Mouse (Mus musculus) CH12.LX (cell line): ENCODE results near the gene Prkar1b. TPM values are rescaled to one million over a fixed set of nuclear protein-coding genes. Genes with fewer than 3 reads are reported as not detected.

ENCODE experiments used
- DNase-seq: peaks from one replicate; pipeline ENCODE4 v3.0.0-alpha.2; 2013; ENCODE audit errors: extremely low read depth
- H3K27ac ChIP-seq: 2 replicates; pipeline ENCODE4 v1.5.1; 2012; ENCODE audit warnings: low read depth, mild to moderate bottlenecking, control low read depth, moderate library complexity; ENCODE audit not compliant: insufficient read depth
- H3K27me3 ChIP-seq: replicated peaks from 2 replicates; pipeline ENCODE3; 2012; ENCODE audit warnings: inconsistent platforms
- H3K36me3 ChIP-seq, 2 experiments: replicated peaks in 1 of 2; 2 replicates each; pipeline versions ENCODE3 to v1.6.1; 2012; ENCODE audit warnings: inconsistent platforms in 1 of 2, low read length in 1 of 2, mild to moderate bottlenecking in 1 of 2, mixed read lengths in 1 of 2, moderate library complexity in 1 of 2; ENCODE audit not compliant: control insufficient read depth in 1 of 2, insufficient read depth in 1 of 2
- H3K4me1 ChIP-seq, 2 experiments: 2 replicates each; pipeline ENCODE4 v1.6.1; 2012; ENCODE audit warnings: inconsistent platforms in 1 of 2, moderate library complexity in 1 of 2; ENCODE audit not compliant: insufficient read depth in 2 of 2, control insufficient read depth in 1 of 2
- H3K4me2 ChIP-seq: 2 replicates; pipeline ENCODE4 v1.6.1; 2012; ENCODE audit warnings: low read depth, mild to moderate bottlenecking, control low read depth; ENCODE audit not compliant: poor library complexity, insufficient read depth, severe bottlenecking
- H3K4me3 ChIP-seq, 3 experiments: fragments of 150-350 bp in 1 of 3; sonication (generic) in 1 of 3; replicated peaks in 1 of 3; 2 replicates each; pipeline versions ENCODE3 to v1.5.1; 2011 to 2012; ENCODE audit warnings: low read depth in 2 of 3, low read length in 2 of 3, mild to moderate bottlenecking in 2 of 3, moderate library complexity in 2 of 3, control low read depth in 1 of 3, improper control_type of control experiment in 1 of 3, inconsistent platforms in 1 of 3, mixed read lengths in 1 of 3; ENCODE audit not compliant: poor library complexity in 1 of 3
- H3K79me2 ChIP-seq: replicated peaks from 2 replicates; pipeline ENCODE4 v1.6.1; 2012; ENCODE audit warnings: mild to moderate bottlenecking, moderate library complexity; ENCODE audit not compliant: control insufficient read depth, poor library complexity, insufficient read depth, severe bottlenecking; ENCODE audit errors: extremely low read depth
- H3K9ac ChIP-seq: 2 replicates; pipeline ENCODE4 v1.6.1; 2012; ENCODE audit warnings: low read depth, mild to moderate bottlenecking, control low read depth, moderate library complexity; ENCODE audit not compliant: insufficient read depth
- H3K9me3 ChIP-seq: replicated peaks from 2 replicates; pipeline ENCODE3; 2012; ENCODE audit warnings: low read length, inconsistent platforms, mixed read lengths
- BHLHE40 ChIP-seq: IDR thresholded peaks from 2 replicates; pipeline ENCODE4 v1.6.1; 2011; ENCODE audit warnings: mild to moderate bottlenecking, low read depth, low read length, improper control_type of control experiment
- CHD1 ChIP-seq: IDR thresholded peaks from 2 replicates; pipeline ENCODE4 v1.6.1; 2012; ENCODE audit warnings: low read depth, low read length, improper control_type of control experiment, inconsistent platforms
- CHD2 ChIP-seq: IDR thresholded peaks from 2 replicates; pipeline ENCODE4 v1.6.1; 2011; ENCODE audit warnings: low read length, improper control_type of control experiment
- CTCF ChIP-seq, 2 experiments: IDR thresholded peaks in 1 of 2; conservative IDR thresholded peaks in 1 of 2; 2 replicates each; pipeline ENCODE4 v1.5.1; 2011 to 2012; ENCODE audit warnings: low read depth in 2 of 2, low read length in 2 of 2, improper control_type of control experiment in 1 of 2, inconsistent platforms in 1 of 2, mild to moderate bottlenecking in 1 of 2, moderate library complexity in 1 of 2
- E2F4 ChIP-seq: IDR thresholded peaks from 2 replicates; pipeline ENCODE4 v1.6.1; 2011; ENCODE audit warnings: low read depth, low read length, improper control_type of control experiment; ENCODE audit not compliant: insufficient replicate concordance
- ETS1 ChIP-seq: conservative IDR thresholded peaks from 2 replicates; pipeline ENCODE4 v1.6.1; 2012; ENCODE audit warnings: low read depth, mild to moderate bottlenecking, inconsistent platforms, low read length, improper control_type of control experiment, moderate library complexity
- GABPA ChIP-seq: IDR thresholded peaks from 2 replicates; pipeline ENCODE4 v1.6.1; 2012; ENCODE audit warnings: low read depth, low read length, improper control_type of control experiment, inconsistent platforms; ENCODE audit not compliant: insufficient replicate concordance
- IRF4 ChIP-seq: IDR thresholded peaks from 2 replicates; pipeline ENCODE4 v1.6.1; 2014; ENCODE audit warnings: low read depth, mild to moderate bottlenecking, inconsistent platforms, low read length, improper control_type of control experiment
- JUN ChIP-seq: IDR thresholded peaks from 2 replicates; pipeline ENCODE4 v1.6.1; 2011; ENCODE audit warnings: low read depth, mild to moderate bottlenecking, low read length, improper control_type of control experiment, moderate library complexity; ENCODE audit not compliant: insufficient read depth
- JUND ChIP-seq: conservative IDR thresholded peaks from 2 replicates; pipeline ENCODE4 v1.6.1; 2011; ENCODE audit warnings: low read depth, low read length, improper control_type of control experiment
- MAZ ChIP-seq: IDR thresholded peaks from 2 replicates; pipeline ENCODE4 v1.6.1; 2012; ENCODE audit warnings: low read depth, mild to moderate bottlenecking, inconsistent platforms, low read length, improper control_type of control experiment, moderate library complexity
- MXI1 ChIP-seq: IDR thresholded peaks from 2 replicates; pipeline ENCODE4 v1.6.1; 2011; ENCODE audit warnings: mild to moderate bottlenecking, low read depth, low read length, improper control_type of control experiment
- MYC ChIP-seq: IDR thresholded peaks from 2 replicates; pipeline ENCODE4 v1.6.1; 2011; ENCODE audit warnings: low read depth, mild to moderate bottlenecking, improper control_type of control experiment, low read length
- NELFE ChIP-seq: IDR thresholded peaks from 2 replicates; pipeline ENCODE4 v1.6.1; 2011; ENCODE audit warnings: low read depth, low read length, improper control_type of control experiment
- NRF1 ChIP-seq: IDR thresholded peaks from 2 replicates; pipeline ENCODE4 v1.6.1; 2014; ENCODE audit warnings: low read depth, mild to moderate bottlenecking, inconsistent platforms, low read length, improper control_type of control experiment, moderate library complexity
- PAX5 ChIP-seq: IDR thresholded peaks from 2 replicates; pipeline ENCODE4 v1.6.1; 2012; ENCODE audit warnings: low read length, inconsistent platforms, mixed read lengths
- POLR2A ChIP-seq: IDR thresholded peaks from 2 replicates; pipeline ENCODE4 v1.6.1; 2011; ENCODE audit warnings: low read depth, mild to moderate bottlenecking, improper control_type of control experiment, low read length
- RAD21 ChIP-seq: IDR thresholded peaks from 2 replicates; pipeline ENCODE4 v1.6.1; 2011; ENCODE audit warnings: low read depth, mild to moderate bottlenecking, low read length, improper control_type of control experiment, moderate library complexity
- RCOR1 ChIP-seq: conservative IDR thresholded peaks from 2 replicates; pipeline ENCODE4 v1.6.1; 2012; ENCODE audit warnings: low read depth, mild to moderate bottlenecking, inconsistent platforms, low read length, improper control_type of control experiment
- SIN3A ChIP-seq: IDR thresholded peaks from 2 replicates; pipeline ENCODE4 v1.6.1; 2012; ENCODE audit warnings: low read length, improper control_type of control experiment, inconsistent platforms
- SMC3 ChIP-seq: IDR thresholded peaks from 2 replicates; pipeline ENCODE4 v1.6.1; 2011; ENCODE audit warnings: low read depth, low read length, improper control_type of control experiment
- TBP ChIP-seq: conservative IDR thresholded peaks from 2 replicates; pipeline ENCODE4 v1.6.1; 2011; ENCODE audit warnings: low read depth, low read length, improper control_type of control experiment
- ZC3H11A ChIP-seq: IDR thresholded peaks from 2 replicates; pipeline ENCODE4 v1.6.1; 2012; ENCODE audit warnings: low read depth, mild to moderate bottlenecking, inconsistent platforms, low read length, improper control_type of control experiment
- ZKSCAN1 ChIP-seq: IDR thresholded peaks from 2 replicates; pipeline ENCODE4 v1.6.1; 2012; ENCODE audit warnings: low read depth, inconsistent platforms, low read length, improper control_type of control experiment, borderline replicate concordance
- ZMIZ1 ChIP-seq: IDR thresholded peaks from 2 replicates; pipeline ENCODE4 v1.6.1; 2012; ENCODE audit warnings: low read depth, mild to moderate bottlenecking, inconsistent platforms, low read length, improper control_type of control experiment
- dilution Hi-C: fragments of 300-500 bp; cut with MboI; formaldehyde crosslinking; loops from 2 replicates; pipeline ENCODE4 v1.14.3; 2020; ENCODE audit warnings: low sequenced_read_pairs; ENCODE audit not compliant: extremely low pct_unique_long_range_greater_than_20kb, extremely low pct_ligation_motif_present
- in situ Hi-C: fragments of 300-500 bp; cut with MboI; formaldehyde crosslinking; loops from 3 replicates; pipeline ENCODE4 v1.14.3; 2019; ENCODE audit warnings: low sequenced_read_pairs, low pct_ligation_motif_present, low pct_unique_long_range_greater_than_20kb, mixed read lengths
- polyA plus RNA-seq: library from polyadenylated mRNA; unstranded; fragments of >175 nt; gene quantifications from 2 replicates; pipeline ENCODE4 v1.2.1, GENCODE M21; 2012; ENCODE audit warnings: low read depth; ENCODE audit not compliant: insufficient read length
- total RNA-seq, 2 experiments: library from RNA; depleted of rRNA; stranded (reverse); fragments of 300-350 nt in 1 of 2; fragments of >200 nt in 1 of 2; gene quantifications; 2 replicates each; pipeline ENCODE4 v1.2.3; 2012 to 2014

Gene Prkar1b
- total and polyA plus RNA-seq, 3 experiments: not detected

DNA sequence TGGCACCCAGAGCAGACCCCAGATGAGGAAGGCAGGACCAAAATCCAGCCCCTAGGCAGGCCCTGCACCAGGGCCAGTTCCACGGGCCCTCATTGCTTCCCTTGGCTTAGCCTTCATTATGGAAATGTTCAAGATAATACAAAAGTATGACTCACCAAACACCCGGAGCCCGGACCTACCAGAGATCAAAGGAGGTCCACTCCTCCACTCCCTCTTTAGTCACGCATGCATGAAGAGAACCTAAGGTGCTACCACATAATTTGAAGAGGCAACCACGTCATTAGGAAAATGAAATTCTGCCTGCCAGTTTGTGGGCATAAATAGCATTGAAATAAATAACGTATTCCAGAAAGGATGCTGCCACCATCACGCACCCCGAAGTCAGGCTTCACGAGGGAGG is 37.4 kb downstream of the Prkar1b start:
- H3K9ac ChIP-seq: no peak overlapping the region
- no peak overlapping the region for H3K27ac ChIP-seq
- peaks cover 0 to 3% of the 10 kb centered on the region in 2 experiments; a peak in 1 of 4 replicates for H3K4me1 ChIP-seq
- no peak overlapping the region for H3K4me2 ChIP-seq
- in situ Hi-C loops (no loop called here), dilution Hi-C loops (no loop called here)
- TF ChIP-seq POLR2A (no peak), GABPA (no peak), CHD1 (no peak), MXI1 (no peak), ZC3H11A (no peak), MAZ (no peak), JUND (no peak), SMC3 (no peak), NRF1 (no peak)
- no peak for DNase-seq
- no peaks in the 10 kb centered on the region for H3K79me2 ChIP-seq
- no peaks in the 10 kb centered on the region for H3K27me3 ChIP-seq
- H3K36me3 ChIP-seq: no peaks in the 10 kb centered on the region
- H3K4me3 ChIP-seq: no peak overlapping the region
- H3K9me3 ChIP-seq: no peaks in the 10 kb centered on the region

DNA sequence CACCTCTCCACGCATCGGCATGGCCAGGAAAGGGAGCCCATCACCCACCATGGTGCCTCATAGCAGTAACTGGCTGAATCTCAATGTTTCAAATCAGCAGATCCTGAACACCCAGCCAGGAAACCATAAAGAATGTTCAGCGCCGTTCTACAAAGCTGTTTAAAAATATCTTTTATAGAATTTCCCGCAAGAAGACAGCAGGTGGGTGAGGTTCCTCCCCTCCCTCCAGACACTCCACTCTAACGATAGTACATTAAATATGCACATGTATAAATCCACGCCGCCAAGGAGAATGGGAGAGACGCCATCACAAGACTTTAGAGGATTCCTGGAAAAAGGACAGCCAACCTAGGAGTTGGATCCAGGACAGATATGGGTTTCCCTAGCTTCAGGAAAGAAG is 37.8 kb downstream of the Prkar1b start:
- peaks cover 0 to 3% of the 10 kb centered on the region in 2 experiments; a peak in 1 of 4 replicates for H3K4me1 ChIP-seq
- H3K4me2 ChIP-seq: no peak overlapping the region
- no peak overlapping the region for H3K9ac ChIP-seq
- H3K79me2 ChIP-seq: no peaks in the 10 kb centered on the region
- in situ Hi-C loops (no loop called here), dilution Hi-C loops (no loop called here)
- H3K36me3 ChIP-seq: no peaks in the 10 kb centered on the region
- no peak overlapping the region for H3K4me3 ChIP-seq
- H3K9me3 ChIP-seq: no peaks in the 10 kb centered on the region
- TF ChIP-seq ZC3H11A (no peak), ETS1 (no peak), MXI1 (no peak), ZKSCAN1 (no peak), ZMIZ1 (no peak), PAX5 (no peak), CHD2 (no peak), CHD1 (no peak)
- no peaks in the 10 kb centered on the region for H3K27me3 ChIP-seq
- H3K27ac ChIP-seq: no peak overlapping the region
- DNase-seq: no peak

DNA sequence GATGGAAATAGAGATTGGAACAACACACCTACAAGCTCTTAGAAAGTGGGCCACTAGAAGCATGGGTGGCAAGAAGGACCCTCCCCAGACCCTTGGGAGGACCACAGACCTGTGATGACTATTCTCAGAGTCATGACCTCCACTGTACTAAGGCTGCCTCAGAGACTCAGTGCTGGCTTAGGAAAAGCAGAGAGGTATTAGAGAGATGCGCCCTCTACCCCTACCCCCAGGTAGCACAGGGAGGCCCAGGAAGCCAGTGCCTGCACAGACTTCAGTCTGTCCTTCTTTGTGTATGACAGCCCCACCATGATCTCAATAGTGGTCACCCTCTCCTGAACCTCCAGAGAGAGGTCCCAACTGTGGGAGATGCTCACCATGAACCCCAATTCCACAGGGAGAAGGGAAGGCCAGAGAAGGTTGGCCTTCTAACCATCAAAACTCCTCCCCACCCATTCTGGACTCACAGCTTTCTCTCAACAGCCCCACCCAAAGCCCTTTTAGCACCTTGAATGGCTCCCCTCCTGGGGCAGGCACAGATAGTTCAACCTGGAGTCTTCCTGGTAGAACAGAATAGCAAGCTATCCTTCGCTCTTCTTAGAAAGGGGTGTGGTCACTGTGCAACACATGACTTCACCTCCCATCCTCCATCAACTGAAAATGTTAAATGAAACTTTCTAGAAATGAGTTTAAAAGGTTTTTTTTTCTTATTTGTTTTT is 39.5 kb downstream of the Prkar1b start:
- H3K9me3 ChIP-seq: no peaks in the 10 kb centered on the region
- peaks cover 0 to 3% of the 10 kb centered on the region in 2 experiments; a peak in 1 of 4 replicates for H3K4me1 ChIP-seq
- no peak overlapping the region for H3K9ac ChIP-seq
- no peak overlapping the region for H3K27ac ChIP-seq
- in situ Hi-C loops (no loop called here), dilution Hi-C loops (no loop called here)
- no peak overlapping the region for H3K4me3 ChIP-seq
- DNase-seq: no peak
- H3K4me2 ChIP-seq: no peak overlapping the region
- H3K27me3 ChIP-seq: no peaks in the 10 kb centered on the region
- H3K36me3 ChIP-seq: no peaks in the 10 kb centered on the region
- no peaks in the 10 kb centered on the region for H3K79me2 ChIP-seq
- TF ChIP-seq SIN3A (no peak), ZKSCAN1 (no peak), MYC (no peak), NELFE (no peak), TBP (no peak), MAZ (no peak), JUND (no peak), IRF4 (no peak), MXI1 (no peak), ZC3H11A (no peak), RAD21 (peak; percentile 5), RCOR1 (no peak), BHLHE40 (no peak), E2F4 (no peak), JUN (no peak), CHD2 (no peak), CTCF (conservative IDR thresholded peaks at IDR 0.05 in 1 of 2, IDR thresholded peaks at IDR 0.05 in 1 of 2; ENCODE audit: low read depth in 2 of 2, low read length in 2 of 2) (peak in 1 of 2 experiments; percentile 55; a peak in 3 of 4 replicates)
